Mouse (Mus musculus) gastrocnemius, adult 18-20 months (tissue): Measurements from ENCODE around the gene Tspoap1. TPM values are rescaled to one million over a fixed set of nuclear protein-coding genes. Genes with fewer than 3 reads are reported as not detected.

ENCODE experiments used
- DNase-seq: peaks from one replicate; pipeline ENCODE4 v3.0.0; 2021; ENCODE audit warnings: low spot score
- total RNA-seq, 2 experiments: library from RNA; stranded (reverse); gene quantifications; 2 replicates each; pipeline ENCODE4 v1.2.3; 2021

Tspoap1 gene
- total RNA-seq, 2 experiments from 2014 or later, result not detected

DNA sequence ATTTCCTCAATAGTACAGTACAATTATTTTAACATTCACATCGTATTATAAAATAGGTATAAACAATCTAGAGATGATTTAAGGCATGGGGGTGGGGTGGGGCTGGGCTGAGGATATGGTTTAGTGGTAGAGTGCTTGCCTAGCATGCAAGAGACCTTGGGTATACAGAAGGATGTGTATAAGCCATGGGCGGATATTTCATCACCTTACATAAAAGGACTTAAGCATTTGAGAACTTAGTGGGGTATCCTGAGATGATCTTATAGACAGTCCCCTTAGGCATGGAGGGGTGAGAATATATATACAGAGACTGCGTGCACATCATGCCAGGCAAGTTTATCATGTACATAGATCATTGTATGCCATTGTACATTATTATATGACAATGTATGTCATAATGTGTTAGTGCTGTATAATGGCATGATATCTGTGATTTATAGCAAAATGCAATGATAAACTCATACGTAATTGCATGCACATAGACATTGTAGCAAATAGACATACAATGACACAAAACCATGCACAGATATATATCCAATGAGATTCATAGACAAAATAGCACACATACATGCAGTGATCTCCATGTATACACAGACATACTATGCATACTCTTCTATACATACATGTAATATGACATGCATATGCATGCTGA is 1.3 kb upstream of the Tspoap1 start:
- no peak for DNase-seq

- no peak for DNase-seq
Observed at GRCm38 (mm10) chr11:87759609-87760005, 734 bp upstream of the Tspoap1 start.

DNA sequence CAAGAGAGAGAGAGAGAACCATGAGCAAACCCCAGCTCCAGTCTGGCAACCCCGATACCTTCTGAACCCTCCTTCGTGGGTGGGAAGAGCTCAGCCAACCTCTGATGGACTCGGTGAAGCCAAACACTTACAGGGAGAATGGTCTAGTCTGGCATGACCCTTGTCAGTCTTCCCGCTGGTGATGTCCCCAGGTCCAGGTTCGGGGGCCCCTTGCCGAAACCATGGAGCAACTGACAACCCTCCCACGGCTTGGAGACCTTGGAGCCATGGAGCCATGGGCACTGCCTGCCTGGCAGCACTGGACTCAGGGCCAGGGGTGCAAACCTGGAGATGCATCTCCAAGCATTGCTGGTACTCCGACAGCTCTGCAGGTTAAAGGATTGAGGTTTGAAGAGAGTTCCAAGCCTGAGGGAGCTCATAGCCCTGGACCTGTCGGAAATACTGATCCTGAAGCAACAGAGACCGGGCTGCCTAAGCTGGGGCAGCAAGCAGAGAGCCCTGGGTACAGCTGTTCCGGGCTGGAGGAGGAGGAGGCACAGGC is 910 bp downstream of the Tspoap1 start:
- DNase-seq, result no peak

GRCm38 (mm10) chr11:87761806-87762701 is 1.7 kb downstream of the Tspoap1 start:
- no peak for DNase-seq

GRCm38 (mm10) chr11:87762702-87763385 is 2.5 kb downstream of the Tspoap1 start:
- no peak for DNase-seq

DNA sequence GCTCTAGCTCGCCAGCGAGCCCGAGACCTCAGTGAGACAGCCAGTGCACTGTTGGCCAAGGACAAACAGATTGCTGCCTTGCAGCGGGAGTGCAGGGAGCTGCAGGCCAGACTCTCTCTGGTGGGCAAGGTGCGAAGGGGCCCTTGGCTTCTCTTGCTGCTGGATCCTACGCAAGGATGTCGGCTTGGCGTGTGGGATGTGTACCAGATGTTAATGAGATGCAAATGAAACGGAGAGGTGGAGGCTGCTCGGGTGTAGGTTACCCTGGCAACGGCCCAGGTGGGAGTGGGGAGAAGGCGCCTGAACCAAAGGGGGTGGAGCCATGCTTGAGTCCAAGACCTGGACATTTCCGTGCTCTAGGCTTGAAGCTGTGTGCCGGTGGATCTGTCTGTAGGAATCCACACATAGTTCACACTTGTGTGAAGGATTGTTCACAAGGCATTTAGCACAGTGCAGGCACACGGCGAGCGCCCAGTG is 3.2 kb downstream of the Tspoap1 start:
- no peak for DNase-seq

DNA sequence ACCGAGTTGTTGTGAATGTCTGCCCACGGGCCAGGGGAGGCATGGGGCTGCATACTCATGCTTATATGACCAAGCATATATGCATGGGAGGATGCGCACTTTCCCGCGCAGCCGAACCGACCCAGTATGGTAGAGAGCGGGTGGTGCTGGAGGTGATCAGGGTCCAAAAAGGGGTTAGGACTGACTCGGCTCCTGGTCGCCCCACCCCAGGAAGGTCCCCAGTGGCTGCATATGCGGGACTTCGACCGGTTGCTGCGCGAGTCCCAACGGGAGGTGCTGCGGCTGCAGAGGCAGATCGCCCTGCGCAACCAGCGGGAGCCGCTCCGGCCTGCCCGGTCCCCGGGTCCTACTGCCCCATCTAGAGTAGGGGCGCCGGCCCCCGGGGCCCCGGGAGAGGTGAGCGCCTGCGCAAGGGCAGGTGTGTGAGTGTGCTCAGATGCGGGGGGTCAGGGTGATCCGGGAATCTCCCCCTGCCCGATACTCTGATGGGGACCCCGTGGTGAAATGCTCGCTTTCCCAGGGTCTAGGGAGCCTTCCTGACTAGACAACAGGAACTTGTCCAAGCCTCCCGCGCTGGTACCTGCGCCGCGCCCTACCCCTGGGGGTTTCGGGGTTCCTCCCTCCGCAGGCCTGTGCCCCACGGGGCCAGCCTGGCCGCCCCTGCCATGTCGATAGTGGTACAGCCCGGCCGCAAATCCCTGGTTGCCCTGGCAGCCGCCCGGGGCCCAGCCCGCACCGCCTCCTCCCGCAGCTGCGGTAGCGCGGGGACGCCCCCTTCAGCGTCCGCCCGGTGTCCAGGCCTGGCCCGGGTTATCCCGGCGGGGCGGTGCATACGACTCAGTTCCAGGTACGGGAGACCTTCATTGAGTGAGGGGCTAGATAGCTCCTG is 3.9 kb downstream of the Tspoap1 start:
- DNase-seq, result no peak

DNA sequence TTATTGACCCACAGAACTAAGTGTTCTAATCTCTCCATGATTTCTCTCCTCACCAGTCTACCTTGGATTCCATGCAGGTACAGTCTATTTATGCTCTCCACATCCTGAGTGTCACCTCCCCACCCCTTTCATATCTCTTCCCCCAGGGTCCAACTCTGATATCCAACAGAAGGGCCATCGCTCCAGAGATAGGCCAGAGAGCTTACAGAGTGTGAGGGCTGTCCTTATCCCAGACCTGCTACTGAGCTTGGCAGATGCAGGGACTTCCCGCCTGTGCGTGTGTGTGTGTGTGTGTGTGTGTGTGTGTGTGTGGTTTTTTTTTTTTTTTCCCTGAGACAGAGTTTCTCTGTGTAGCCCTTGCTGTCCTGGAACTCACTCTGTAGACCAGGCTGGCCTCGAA is 8.4 kb downstream of the Tspoap1 start:
- no peak for DNase-seq

DNA sequence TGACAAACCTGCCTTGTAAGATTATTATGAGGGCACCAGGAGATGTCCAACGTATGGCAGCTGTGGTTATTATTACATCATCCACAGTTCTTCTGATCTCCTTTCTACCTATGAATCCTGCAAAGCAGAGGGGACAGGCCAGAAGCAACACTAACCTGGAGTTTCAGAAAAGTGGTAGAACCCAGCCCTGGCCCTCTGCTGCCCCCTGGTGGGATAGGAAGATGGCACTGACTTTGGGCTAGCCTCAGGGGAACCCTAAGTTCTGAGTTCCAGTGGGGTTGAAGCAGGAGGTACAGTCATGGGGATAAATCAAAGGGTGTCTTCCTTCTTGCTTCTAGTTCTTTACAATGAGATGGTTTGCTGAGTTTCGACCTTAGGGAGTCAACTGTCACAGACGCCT is 10.6 kb downstream of the Tspoap1 start:
- DNase-seq, result peak; percentile 59

DNA sequence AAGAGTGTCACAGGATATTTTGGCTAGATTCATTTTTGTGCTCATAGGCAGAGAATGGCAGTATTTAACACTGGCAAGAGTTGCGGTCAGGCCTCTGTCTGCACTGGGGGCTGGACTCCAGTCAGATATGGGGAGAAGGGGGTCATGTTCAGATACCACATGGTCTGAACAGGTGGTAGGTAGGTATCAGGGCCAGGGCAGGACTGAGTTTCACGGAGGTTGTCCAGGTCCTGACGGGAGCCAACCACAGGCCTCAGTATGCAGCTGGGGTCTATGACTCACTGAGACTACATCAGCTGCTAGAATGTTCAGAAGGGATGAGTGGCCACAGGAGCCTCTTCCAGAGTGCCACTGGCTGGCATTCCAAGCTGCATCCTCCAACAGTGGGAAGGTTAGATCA is 12.0 kb downstream of the Tspoap1 start:
- DNase-seq, result no peak

DNA sequence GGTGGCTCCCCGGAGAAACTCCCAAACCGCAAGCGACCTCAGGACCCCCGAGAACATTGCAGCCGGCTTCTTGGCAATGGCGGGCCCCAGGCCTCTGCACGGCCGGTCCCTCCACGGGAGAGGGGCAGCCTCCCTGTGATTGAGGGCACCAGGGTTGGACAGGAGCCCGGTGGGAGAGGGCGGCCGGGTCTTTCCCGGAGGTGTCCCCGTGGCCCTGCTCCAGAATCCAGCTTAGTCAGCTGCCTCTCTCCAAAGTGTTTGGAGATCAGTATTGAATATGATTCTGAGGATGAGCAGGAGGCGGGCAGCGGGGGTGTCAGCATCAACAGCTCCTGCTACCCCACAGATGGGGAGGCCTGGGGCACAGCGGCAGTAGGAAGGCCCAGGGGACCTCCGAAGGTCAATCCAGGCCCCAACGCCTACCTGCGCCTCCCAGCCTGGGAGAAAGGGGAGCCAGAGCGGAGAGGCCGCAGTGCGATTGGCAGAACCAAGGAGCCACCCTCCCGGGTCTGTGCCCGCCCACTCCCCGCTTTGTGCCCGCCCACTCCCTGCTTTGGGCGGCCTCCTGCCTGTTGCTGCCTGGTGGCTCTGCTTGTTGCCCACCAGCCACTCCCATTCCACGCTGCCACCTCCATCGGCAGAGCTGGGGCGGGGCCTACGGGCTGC is 17.9 kb downstream of the Tspoap1 start:
- no peak for DNase-seq

GRCm38 (mm10) chr11:87778915-87779314 is 18.6 kb downstream of the Tspoap1 start:
- DNase-seq, result no peak

- no peak for DNase-seq
Observed at GRCm38 (mm10) chr11:87779392-87779791, 19.1 kb downstream of the Tspoap1 start.

DNA sequence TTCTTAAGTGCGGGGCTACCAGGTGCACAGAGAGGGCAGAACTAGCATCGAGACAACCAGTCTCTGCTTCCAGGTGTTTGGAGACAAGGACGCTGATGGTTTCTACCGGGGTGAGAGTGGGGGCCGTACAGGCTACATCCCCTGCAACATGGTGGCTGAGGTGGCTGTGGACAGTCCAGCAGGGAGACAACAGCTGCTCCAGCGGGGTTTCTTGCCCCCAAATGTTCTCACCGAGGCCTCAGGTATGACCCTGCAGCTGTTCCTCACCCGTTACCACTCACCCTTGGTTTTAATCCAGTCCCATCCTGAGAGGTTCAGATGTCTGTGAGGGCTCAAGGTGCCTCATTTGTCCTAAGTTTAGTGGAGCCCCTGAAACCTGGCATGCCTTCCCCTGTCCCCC is 19.8 kb downstream of the Tspoap1 start:
- no peak for DNase-seq

- DNase-seq, result no peak
Observed at GRCm38 (mm10) chr11:87790088-87790487, 29.7 kb downstream of the Tspoap1 start.

- no peak for DNase-seq
Observed at GRCm38 (mm10) chr11:87793460-87793859, 33.1 kb downstream of the Tspoap1 start, which contains the start of gene Mpo. Gene Mpo, plus strand, starts transcription at chr11:87793581.

DNA sequence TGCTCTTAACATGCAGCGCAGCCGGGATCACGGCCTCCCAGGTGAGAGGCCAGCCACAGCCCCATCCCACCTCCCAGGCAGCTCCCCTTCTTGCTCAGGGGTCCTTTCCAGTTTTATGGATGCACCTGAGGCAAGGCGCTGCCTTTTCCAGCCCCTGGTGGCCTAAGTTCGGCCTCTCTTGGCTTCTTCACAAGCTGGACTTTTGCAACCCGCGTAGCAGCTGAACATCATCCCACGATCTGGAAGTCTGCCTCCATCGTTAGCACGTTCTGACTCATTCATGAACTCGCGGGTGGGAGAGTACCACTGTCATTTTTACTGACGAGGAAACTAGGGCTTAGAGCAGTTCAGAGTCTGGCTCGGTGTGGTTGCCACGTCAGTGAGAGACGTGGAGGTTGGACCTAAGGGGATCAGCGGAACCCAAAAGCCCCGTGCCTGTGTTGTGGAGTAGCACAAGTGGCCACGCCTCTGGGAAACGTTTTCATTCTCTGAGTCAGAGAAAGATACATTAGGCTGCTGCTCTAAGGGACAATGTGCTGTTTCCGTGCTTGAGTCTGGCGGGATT is 41.5 kb downstream of the Tspoap1 start:
- peak; percentile 38 for DNase-seq

DNA sequence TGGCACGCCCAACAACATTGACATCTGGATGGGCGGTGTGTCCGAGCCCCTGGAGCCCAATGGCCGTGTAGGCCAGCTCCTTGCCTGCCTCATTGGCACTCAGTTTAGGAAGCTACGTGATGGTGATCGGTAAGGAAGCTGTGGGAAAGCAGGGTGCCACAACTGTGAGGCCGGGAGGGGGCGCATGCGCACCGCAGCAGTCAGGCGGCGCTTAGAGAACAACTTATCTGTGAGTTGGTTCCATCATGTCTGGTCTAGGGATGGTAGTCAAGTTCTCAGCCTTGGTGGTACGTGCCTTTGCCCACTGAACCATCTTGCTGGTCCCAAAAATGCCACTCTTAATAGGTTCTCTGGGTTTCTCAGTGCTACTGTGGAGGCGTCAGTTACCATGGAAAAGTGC is 42.3 kb downstream of the Tspoap1 start:
- DNase-seq, result no peak

DNA sequence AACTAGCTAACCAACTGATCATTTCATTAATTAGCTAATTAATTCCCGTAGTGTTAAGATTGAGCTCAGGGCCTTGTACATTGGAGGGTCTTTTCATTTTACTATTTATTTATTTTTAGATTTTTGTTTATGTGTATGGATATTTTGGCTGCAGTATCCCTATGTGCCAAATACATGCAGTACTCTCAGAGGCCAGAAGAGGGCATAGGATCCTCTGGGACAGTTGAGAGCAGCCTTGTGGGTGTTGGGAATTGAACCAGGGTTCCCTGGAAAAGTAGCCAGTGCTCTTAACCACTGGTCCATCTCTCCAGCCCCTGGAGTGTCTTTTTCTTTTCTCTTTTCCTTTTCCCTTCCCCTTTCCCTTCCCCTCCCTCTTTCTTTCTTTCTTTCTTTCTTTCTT is 45.1 kb downstream of the Tspoap1 start:
- DNase-seq, result peak; percentile 18

GRCm38 (mm10) chr11:87807433-87807832 is 47.1 kb downstream of the Tspoap1 start:
- DNase-seq, result no peak
